Mouse (Mus musculus): ENCODE data around the gene Mettl8. TPM values are rescaled to one million over a fixed set of nuclear protein-coding genes. Genes with fewer than 3 reads are reported as not detected.

Mettl8 gene
- polyA plus RNA-seq, 1 experiment from 2014 or later = 13.3 TPM

DNA sequence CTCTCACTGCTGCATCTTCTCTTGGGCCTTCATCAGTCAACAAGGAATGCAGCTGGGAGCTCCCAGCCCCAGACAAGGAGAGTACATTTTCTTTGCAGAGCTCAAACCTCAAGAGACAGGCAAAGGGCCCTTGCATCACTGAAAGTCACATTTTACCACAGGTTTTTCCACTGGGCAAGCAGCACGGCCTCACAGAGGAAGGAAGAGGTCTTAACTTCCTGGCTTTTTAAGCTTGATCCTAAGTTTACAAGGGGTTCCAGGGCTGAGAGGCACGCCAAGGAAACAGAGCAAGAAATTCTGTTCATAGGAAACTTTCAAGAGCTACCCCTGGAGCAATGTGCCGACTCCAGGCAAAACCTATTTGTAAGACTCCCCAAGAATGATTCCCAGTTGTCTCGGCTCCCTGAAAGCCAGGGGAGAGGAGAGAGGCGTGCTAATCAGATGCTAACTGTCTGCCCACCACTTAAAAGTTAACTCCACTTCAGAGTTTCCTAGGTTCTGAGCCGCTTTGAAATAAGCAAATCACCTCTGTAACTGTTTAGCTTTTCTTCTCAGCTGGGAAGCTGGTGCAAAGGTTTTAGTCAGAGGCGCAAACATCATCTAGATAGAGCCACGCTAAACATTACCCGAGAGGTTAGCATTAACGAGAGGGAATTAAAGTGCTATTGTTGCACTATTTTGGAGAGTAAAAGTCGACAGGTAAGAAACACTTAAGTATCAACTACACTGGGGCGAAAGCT, 29.6 kb downstream of the Mettl8 start:
- Histone ChIP-seq H3K27me3 (ENCODE audit: control insufficient read depth, insufficient read depth, low read length) (no peaks in the 10 kb centered on the region), H3K36me3 (ENCODE audit: control insufficient read depth, insufficient read depth, low read length) (no peaks in the 10 kb centered on the region), H3K4me3 (ENCODE audit: low read depth, low read length) (no peak overlapping the region), H3K9ac (replicated peaks; ENCODE audit: low read depth, low read length) (no peak overlapping the region), H3K27ac (ENCODE audit: low read depth, low read length) (no peak overlapping the region), H3K4me2 (ENCODE audit: low read depth, low read length) (no peak overlapping the region), H3K9me3 (ENCODE audit: control insufficient read depth, low read length) (no peaks in the 10 kb centered on the region), H3K4me1 (ENCODE audit: control insufficient read depth, insufficient read depth, low read length) (no peaks in the 10 kb centered on the region)
- ATAC-seq (ENCODE audit: low read depth) = no peak
- 64% methylated on average over 12 of the region's 12 CpGs for WGBS

- Histone ChIP-seq H3K9me3 (ENCODE audit: control insufficient read depth, low read length) (no peaks in the 10 kb centered on the region), H3K4me1 (ENCODE audit: control insufficient read depth, insufficient read depth, low read length) (no peaks in the 10 kb centered on the region), H3K27ac (ENCODE audit: low read depth, low read length) (no peak overlapping the region), H3K27me3 (ENCODE audit: control insufficient read depth, insufficient read depth, low read length) (no peaks in the 10 kb centered on the region), H3K9ac (replicated peaks; ENCODE audit: low read depth, low read length) (no peak overlapping the region), H3K4me3 (ENCODE audit: low read depth, low read length) (no peak overlapping the region), H3K36me3 (ENCODE audit: control insufficient read depth, insufficient read depth, low read length) (no peaks in the 10 kb centered on the region), H3K4me2 (ENCODE audit: low read depth, low read length) (no peak overlapping the region)
- 92% methylated on average over 6 of the region's 6 CpGs for WGBS
- no peak for ATAC-seq (ENCODE audit: low read depth)
Measured at GRCm38 (mm10) chr2:71023986-71024385, 31.4 kb downstream of the Mettl8 start.

DNA sequence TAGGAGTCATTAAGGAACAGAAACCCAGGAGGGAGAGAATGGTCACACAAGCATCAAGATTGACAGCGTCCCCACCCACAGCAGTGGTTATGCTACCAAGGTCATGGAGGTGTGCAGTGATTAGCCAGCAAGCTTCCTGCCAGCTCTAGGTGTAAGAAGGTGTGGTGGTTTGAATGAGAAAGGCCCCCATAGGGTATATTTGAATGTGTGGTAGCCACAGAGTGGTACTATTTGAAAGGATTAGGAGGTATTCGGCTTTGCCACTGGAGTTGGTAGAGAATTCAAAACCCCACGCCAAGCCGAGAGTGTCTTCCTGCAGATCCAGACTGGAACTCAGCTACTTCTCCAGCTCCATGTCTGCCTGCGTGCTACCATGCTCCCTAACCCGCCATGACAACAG, 32.4 kb downstream of the Mettl8 start:
- no peak overlapping the region for H3K27ac ChIP-seq (ENCODE audit: low read depth, low read length)
- WGBS = 93% methylated on average over 6 of the region's 6 CpGs

DNA sequence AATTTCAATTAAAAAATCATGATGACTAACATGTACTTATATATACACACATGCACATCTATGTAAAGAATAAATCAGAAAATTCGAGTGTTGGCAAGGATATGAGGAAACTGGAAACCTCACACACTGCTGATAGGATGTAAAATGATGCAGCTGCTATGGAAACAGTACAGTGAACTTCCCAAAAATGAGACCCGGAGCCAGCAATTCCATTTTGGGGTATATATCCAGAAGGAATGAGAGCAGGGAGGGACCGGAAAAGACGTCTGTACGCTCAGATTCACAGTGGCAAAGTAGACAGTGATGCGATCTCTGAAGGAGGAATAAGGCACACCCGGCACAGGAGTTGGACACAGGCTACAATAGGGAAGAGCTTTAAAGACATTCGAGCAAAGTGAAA, 34.7 kb downstream of the Mettl8 start:
- Histone ChIP-seq H3K36me3 (ENCODE audit: control insufficient read depth, insufficient read depth, low read length) (no peaks in the 10 kb centered on the region), H3K27ac (ENCODE audit: low read depth, low read length) (no peak overlapping the region), H3K4me2 (ENCODE audit: low read depth, low read length) (no peak overlapping the region), H3K9ac (replicated peaks; ENCODE audit: low read depth, low read length) (no peak overlapping the region), H3K9me3 (ENCODE audit: control insufficient read depth, low read length) (no peaks in the 10 kb centered on the region), H3K27me3 (ENCODE audit: control insufficient read depth, insufficient read depth, low read length) (no peaks in the 10 kb centered on the region), H3K4me1 (ENCODE audit: control insufficient read depth, insufficient read depth, low read length) (no peaks in the 10 kb centered on the region), H3K4me3 (ENCODE audit: low read depth, low read length) (no peak overlapping the region)
- 86% methylated on average over 8 of the region's 8 CpGs for WGBS
- no peak for ATAC-seq (ENCODE audit: low read depth)

More for the DNA sequence above, 32.4 kb downstream of the Mettl8 start:
- no peak overlapping the region for H3K4me3 ChIP-seq (ENCODE audit: low read depth, low read length)
- ATAC-seq (ENCODE audit: low read depth) = no peak
- H3K9me3 ChIP-seq (ENCODE audit: control insufficient read depth, low read length) = no peaks in the 10 kb centered on the region
- H3K4me1 ChIP-seq (ENCODE audit: control insufficient read depth, insufficient read depth, low read length) = no peaks in the 10 kb centered on the region
- H3K36me3 ChIP-seq (ENCODE audit: control insufficient read depth, insufficient read depth, low read length) = no peaks in the 10 kb centered on the region
- H3K27me3 ChIP-seq (ENCODE audit: control insufficient read depth, insufficient read depth, low read length) = no peaks in the 10 kb centered on the region
- no peak overlapping the region for H3K9ac ChIP-seq (replicated peaks; ENCODE audit: low read depth, low read length)
- no peak overlapping the region for H3K4me2 ChIP-seq (ENCODE audit: low read depth, low read length)

DNA sequence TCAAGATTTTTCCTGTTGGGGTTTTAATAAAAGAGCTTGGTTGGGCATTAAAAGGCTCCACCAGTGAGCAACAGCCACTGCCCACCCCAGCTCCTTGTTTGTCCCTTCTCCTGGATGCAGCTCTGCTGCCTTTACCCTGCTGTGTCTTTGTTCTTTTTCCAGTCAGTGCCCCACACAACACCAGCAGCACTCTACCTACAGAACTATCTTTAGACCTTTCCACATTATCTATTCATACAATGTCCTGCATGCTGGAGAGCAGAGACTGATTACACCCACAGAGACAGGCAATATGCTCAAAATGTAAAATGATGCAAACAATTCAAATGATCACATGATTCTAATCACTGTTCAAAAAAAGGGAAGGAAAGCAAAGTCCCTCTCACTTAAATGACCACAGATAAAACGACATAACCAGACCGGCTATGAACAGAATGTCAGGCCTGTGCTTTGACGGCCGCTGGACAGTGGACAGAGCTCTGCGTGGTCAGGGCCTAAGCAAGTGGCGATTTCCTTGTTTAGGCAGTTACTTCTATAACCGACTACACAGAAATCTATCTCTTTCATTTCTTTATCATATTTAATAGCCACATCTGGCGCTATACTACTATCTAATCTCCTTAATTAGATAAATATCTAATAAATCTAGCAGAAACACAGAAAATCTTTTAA, 35.5 kb downstream of the Mettl8 start:
- no peaks in the 10 kb centered on the region for H3K27me3 ChIP-seq (ENCODE audit: control insufficient read depth, insufficient read depth, low read length)
- H3K4me3 ChIP-seq (ENCODE audit: low read depth, low read length) = no peak overlapping the region
- no peak overlapping the region for H3K9ac ChIP-seq (replicated peaks; ENCODE audit: low read depth, low read length)
- no peak for ATAC-seq (ENCODE audit: low read depth)
- H3K4me1 ChIP-seq (ENCODE audit: control insufficient read depth, insufficient read depth, low read length) = no peaks in the 10 kb centered on the region
- H3K9me3 ChIP-seq (ENCODE audit: control insufficient read depth, low read length) = no peaks in the 10 kb centered on the region
- H3K4me2 ChIP-seq (ENCODE audit: low read depth, low read length) = no peak overlapping the region
- 64% methylated on average over 8 of the region's 8 CpGs for WGBS
- H3K36me3 ChIP-seq (ENCODE audit: control insufficient read depth, insufficient read depth, low read length) = no peaks in the 10 kb centered on the region
- H3K27ac ChIP-seq (ENCODE audit: low read depth, low read length) = no peak overlapping the region

- Histone ChIP-seq H3K27ac (ENCODE audit: low read depth, low read length) (no peak overlapping the region), H3K4me3 (ENCODE audit: low read depth, low read length) (no peak overlapping the region), H3K36me3 (ENCODE audit: control insufficient read depth, insufficient read depth, low read length) (no peaks in the 10 kb centered on the region), H3K9ac (replicated peaks; ENCODE audit: low read depth, low read length) (no peak overlapping the region), H3K4me1 (ENCODE audit: control insufficient read depth, insufficient read depth, low read length) (no peaks in the 10 kb centered on the region), H3K27me3 (ENCODE audit: control insufficient read depth, insufficient read depth, low read length) (no peaks in the 10 kb centered on the region), H3K4me2 (ENCODE audit: low read depth, low read length) (no peak overlapping the region), H3K9me3 (ENCODE audit: control insufficient read depth, low read length) (no peaks in the 10 kb centered on the region)
- whole genome bisulfite sequencing = 40% methylated on average over 9 of the region's 9 CpGs
- peak; percentile 46; the same call in 1 of the 2 replicates for ATAC-seq (ENCODE audit: low read depth)
Measured at GRCm38 (mm10) chr2:71019277-71019676, 36.1 kb downstream of the Mettl8 start.

DNA sequence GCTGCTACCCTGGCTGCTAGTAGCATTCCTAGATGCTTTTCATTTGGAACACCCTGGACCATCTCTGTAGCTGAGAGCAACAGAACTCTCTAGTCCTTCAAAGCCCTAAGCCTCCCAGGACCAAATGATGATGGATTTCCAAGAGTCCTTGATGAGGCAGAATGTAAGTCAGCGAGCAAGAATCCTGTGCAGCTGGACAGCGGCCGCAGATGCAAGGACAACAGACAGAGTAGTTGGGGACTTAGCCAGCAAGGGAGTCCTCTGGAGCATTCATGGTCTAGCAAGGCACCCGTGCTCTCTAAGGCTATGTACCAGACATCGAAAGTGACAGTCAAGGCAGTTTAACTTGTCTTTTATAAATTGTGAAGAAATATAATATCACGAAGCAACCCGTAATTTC, 41.9 kb downstream of the Mettl8 start:
- no peak for ATAC-seq (ENCODE audit: low read depth)
- no peak overlapping the region for H3K9ac ChIP-seq (replicated peaks; ENCODE audit: low read depth, low read length)

DNA sequence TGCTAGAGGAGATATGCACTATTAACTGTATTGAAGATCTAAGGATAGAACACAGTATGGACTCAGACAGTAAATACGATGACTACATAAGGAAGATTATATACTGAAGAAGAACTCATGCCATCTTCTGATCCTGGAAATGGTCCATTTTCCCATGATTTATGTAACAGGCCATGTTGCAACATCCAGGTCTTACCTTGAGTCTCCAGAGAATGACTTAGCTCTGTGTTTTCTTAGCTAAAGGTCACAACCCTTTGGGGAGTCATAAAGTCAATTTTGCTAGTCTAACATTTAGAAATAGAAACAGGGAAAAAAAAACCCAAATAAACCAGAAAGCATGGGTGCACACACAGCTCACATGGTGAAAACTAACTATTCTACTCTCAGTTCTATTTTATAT, 43.6 kb downstream of the Mettl8 start:
- Histone ChIP-seq H3K9ac (replicated peaks; ENCODE audit: low read depth, low read length) (no peak overlapping the region), H3K9me3 (ENCODE audit: control insufficient read depth, low read length) (no peaks in the 10 kb centered on the region), H3K4me1 (ENCODE audit: control insufficient read depth, insufficient read depth, low read length) (no peaks in the 10 kb centered on the region), H3K4me3 (ENCODE audit: low read depth, low read length) (no peak overlapping the region), H3K27me3 (ENCODE audit: control insufficient read depth, insufficient read depth, low read length) (no peaks in the 10 kb centered on the region), H3K4me2 (ENCODE audit: low read depth, low read length) (no peak overlapping the region), H3K36me3 (ENCODE audit: control insufficient read depth, insufficient read depth, low read length) (no peaks in the 10 kb centered on the region), H3K27ac (ENCODE audit: low read depth, low read length) (no peak overlapping the region)
- 96% methylated on average over 1 of the region's 1 CpGs for WGBS
- ATAC-seq (ENCODE audit: low read depth) = no peak

More for the DNA sequence above, 41.9 kb downstream of the Mettl8 start:
- Histone ChIP-seq H3K36me3 (ENCODE audit: control insufficient read depth, insufficient read depth, low read length) (no peaks in the 10 kb centered on the region), H3K27ac (ENCODE audit: low read depth, low read length) (no peak overlapping the region), H3K4me1 (ENCODE audit: control insufficient read depth, insufficient read depth, low read length) (no peaks in the 10 kb centered on the region), H3K9me3 (ENCODE audit: control insufficient read depth, low read length) (no peaks in the 10 kb centered on the region), H3K4me3 (ENCODE audit: low read depth, low read length) (no peak overlapping the region), H3K27me3 (ENCODE audit: control insufficient read depth, insufficient read depth, low read length) (no peaks in the 10 kb centered on the region), H3K4me2 (ENCODE audit: low read depth, low read length) (no peak overlapping the region)
- 91% methylated on average over 7 of the region's 7 CpGs for WGBS

DNA sequence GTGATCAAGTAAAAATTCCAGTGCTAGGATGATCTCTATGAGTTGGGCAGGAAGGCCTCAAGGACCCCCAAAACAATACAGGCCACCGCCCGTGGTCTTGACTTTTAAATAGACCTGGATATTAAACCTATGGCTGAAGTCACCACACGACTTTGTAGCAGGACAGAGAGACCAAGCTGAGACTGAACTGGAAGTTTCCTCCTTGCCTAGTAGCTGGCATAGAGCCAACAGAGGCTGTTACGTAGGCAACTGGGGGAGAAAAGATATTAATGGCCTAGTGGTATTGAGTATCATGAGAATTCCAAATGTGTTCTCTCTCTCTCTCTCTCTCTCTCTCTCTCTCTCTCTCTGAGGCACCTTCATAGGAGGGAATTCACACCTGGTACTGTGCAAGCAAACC, 51.0 kb downstream of the Mettl8 start:
- H3K9ac ChIP-seq (replicated peaks; ENCODE audit: low read depth, low read length) = no peak overlapping the region
- 63% methylated on average over 4 of the region's 4 CpGs for WGBS
- H3K4me3 ChIP-seq (ENCODE audit: low read depth, low read length) = no peak overlapping the region
- H3K27me3 ChIP-seq (ENCODE audit: control insufficient read depth, insufficient read depth, low read length) = no peaks in the 10 kb centered on the region
- no peak for ATAC-seq (ENCODE audit: low read depth)
- H3K27ac ChIP-seq (ENCODE audit: low read depth, low read length) = no peak overlapping the region
- H3K9me3 ChIP-seq (ENCODE audit: control insufficient read depth, low read length) = no peaks in the 10 kb centered on the region
- H3K4me1 ChIP-seq (ENCODE audit: control insufficient read depth, insufficient read depth, low read length) = no peaks in the 10 kb centered on the region
- H3K4me2 ChIP-seq (ENCODE audit: low read depth, low read length) = no peak overlapping the region
- no peaks in the 10 kb centered on the region for H3K36me3 ChIP-seq (ENCODE audit: control insufficient read depth, insufficient read depth, low read length)

All from neural tube, embryonic 14.5 days (tissue).